Mouse (Mus musculus) spleen, adult 2 months (tissue): Measurements from ENCODE around the gene Sgip1.

ENCODE experiments used
- CTCF ChIP-seq: fragments of 200-500 bp; IDR thresholded peaks from 2 replicates; pipeline ENCODE4 v1.5.1; 2011; ENCODE audit warnings: mild to moderate bottlenecking, inconsistent platforms; ENCODE audit not compliant: insufficient read depth, insufficient read length, insufficient replicate concordance; ENCODE audit errors: extremely low read depth
- POLR2A ChIP-seq: fragments of 200-500 bp; IDR thresholded peaks from 2 replicates; pipeline ENCODE4 v1.6.1; 2011; ENCODE audit warnings: low read depth, low read length, inconsistent platforms

GRCm38 (mm10) chr4:103005190-103005945 is 264.3 kb downstream of the Sgip1 start:
- TF ChIP-seq CTCF (no peak), POLR2A (no peak)
